Mouse (Mus musculus) neural tube, embryonic 12.5 days (tissue): ENCODE data around the gene Znrf4. TPM values are rescaled to one million over a fixed set of nuclear protein-coding genes. Genes with fewer than 3 reads are reported as not detected.

Experiments
- ATAC-seq: fragments of 200-750 bp; cut with Nextera tagmentation; 2 replicates; pipeline ENCODE4 v1.8.0; 2017; ENCODE audit warnings: low read depth, mild to moderate bottlenecking, moderate TSS enrichment, moderate library complexity; ENCODE audit not compliant: low FRiP score
- H3K27ac ChIP-seq: fragments of 300-500 bp; sonication (generic); 2 replicates; pipeline ENCODE4 v1.5.1; 2016
- H3K27me3 ChIP-seq: fragments of 300-500 bp; sonication (generic); replicated peaks from 2 replicates; pipeline ENCODE4 v1.6.1; 2016; ENCODE audit warnings: mild to moderate bottlenecking
- H3K36me3 ChIP-seq: fragments of 300-500 bp; sonication (generic); 2 replicates; pipeline ENCODE4 v1.6.1; 2016; ENCODE audit warnings: mild to moderate bottlenecking
- H3K4me1 ChIP-seq: fragments of 300-500 bp; sonication (generic); 2 replicates; pipeline ENCODE4 v1.6.1; 2016
- H3K4me2 ChIP-seq: fragments of 300-500 bp; sonication (generic); replicated peaks from 2 replicates; pipeline ENCODE4 v1.6.1; 2016; ENCODE audit warnings: mild to moderate bottlenecking
- H3K4me3 ChIP-seq: fragments of 300-500 bp; sonication (generic); 2 replicates; pipeline ENCODE4 v1.5.1; 2016
- H3K9ac ChIP-seq: fragments of 300-500 bp; sonication (generic); 2 replicates; pipeline ENCODE4 v1.6.1; 2016; ENCODE audit warnings: mild to moderate bottlenecking
- H3K9me3 ChIP-seq: fragments of 300-500 bp; sonication (generic); 2 replicates; pipeline ENCODE4 v1.6.1; 2016; ENCODE audit warnings: mild to moderate bottlenecking
- WGBS: fragments of 180-500 bp; shearing (Covaris S2); methylation state at CpG from one replicate; pipeline ENCODE4 v1.1.7; 2016; 5-methylcytosine and 5-hydroxymethylcytosine counted together
- polyA plus RNA-seq: library from polyadenylated mRNA; unstranded; fragments of >200 nt; fragmentation: Nextera tagmentation; extraction: Ambion mirVana; gene quantifications from 2 replicates; pipeline ENCODE4 v1.2.1, GENCODE M21; 2016

Gene Znrf4
- polyA plus RNA-seq, 1 experiment from 2014 or later: not detected

GRCm38 (mm10) chr17:56515690-56516410 lies 3.6 kb upstream of the Znrf4 start:
- H3K36me3 ChIP-seq: no peaks in the 10 kb centered on the region
- H3K4me3 ChIP-seq: no peak overlapping the region
- ATAC-seq: peak; percentile 46
- 12% methylated on average over 13 of the region's 13 CpGs for WGBS
- no peak overlapping the region for H3K27ac ChIP-seq
- 0 out of 2 replicates have a peak, but pooled peaks cover 9% of the 10 kb centered on the region for H3K9me3 ChIP-seq
- peak overlapping the region; percentile 35 for H3K4me2 ChIP-seq
- peaks cover 33% of the 10 kb centered on the region for H3K27me3 ChIP-seq
- H3K9ac ChIP-seq: no peak overlapping the region
- peaks cover 24% of the 10 kb centered on the region for H3K4me1 ChIP-seq

- Histone ChIP-seq H3K36me3 (no peaks in the 10 kb centered on the region), H3K9ac (no peak overlapping the region), H3K4me3 (no peak overlapping the region), H3K27me3 (peaks cover 42% of the 10 kb centered on the region), H3K4me2 (no peak overlapping the region), H3K4me1 (peaks cover 31% of the 10 kb centered on the region), H3K27ac (no peak overlapping the region), H3K9me3 (0 out of 2 replicates have a peak, but pooled peaks cover 4% of the 10 kb centered on the region)
- 58% methylated on average over 12 of the region's 12 CpGs for WGBS
- ATAC-seq: no peak
Observed at GRCm38 (mm10) chr17:56514916-56515315, 2.7 kb upstream of the Znrf4 start.

- H3K36me3 ChIP-seq: no peaks in the 10 kb centered on the region
- 0 out of 2 replicates have a peak, but pooled peaks cover 4% of the 10 kb centered on the region for H3K9me3 ChIP-seq
- no peak for ATAC-seq
- H3K27ac ChIP-seq: no peak overlapping the region
- H3K4me3 ChIP-seq: no peak overlapping the region
- H3K9ac ChIP-seq: no peak overlapping the region
- peaks cover 44% of the 10 kb centered on the region for H3K27me3 ChIP-seq
- H3K4me2 ChIP-seq: no peak overlapping the region
- peaks cover 37% of the 10 kb centered on the region for H3K4me1 ChIP-seq
Observed at GRCm38 (mm10) chr17:56514330-56514729, 2.1 kb upstream of the Znrf4 start.

- H3K9me3 ChIP-seq: 0 out of 2 replicates have a peak, but pooled peaks cover 2% of the 10 kb centered on the region
- no peak overlapping the region for H3K27ac ChIP-seq
- H3K9ac ChIP-seq: 0 out of 2 replicates have a peak overlapping the region, but pooled peaks have one; percentile 21
- peaks cover 52% of the 10 kb centered on the region for H3K4me1 ChIP-seq
- H3K4me3 ChIP-seq: peak overlapping the region; percentile 21
- 25% methylated on average over 29 of the region's 29 CpGs for WGBS
- H3K27me3 ChIP-seq: peaks cover 44% of the 10 kb centered on the region
- no peaks in the 10 kb centered on the region for H3K36me3 ChIP-seq
- ATAC-seq: no peak
- H3K4me2 ChIP-seq: peak overlapping the region; percentile 46
Observed at GRCm38 (mm10) chr17:56511707-56512090, 532 bp downstream of the Znrf4 start.

GRCm38 (mm10) chr17:56510970-56511706 lies 1.1 kb downstream of the Znrf4 start:
- Histone ChIP-seq H3K36me3 (no peaks in the 10 kb centered on the region), H3K4me1 (peaks cover 52% of the 10 kb centered on the region), H3K27me3 (peaks cover 44% of the 10 kb centered on the region), H3K4me2 (peak overlapping the region; percentile 46), H3K9ac (0 out of 2 replicates have a peak overlapping the region, but pooled peaks have one; percentile 21), H3K27ac (no peak overlapping the region), H3K4me3 (peak overlapping the region; percentile 21), H3K9me3 (no peaks in the 10 kb centered on the region)
- 6% methylated on average over 60 of the region's 60 CpGs for WGBS
- no peak for ATAC-seq

- peaks cover 45% of the 10 kb centered on the region for H3K4me1 ChIP-seq
- H3K27me3 ChIP-seq: peaks cover 44% of the 10 kb centered on the region
- H3K4me2 ChIP-seq: peak overlapping the region; percentile 40; the same call in 1 of the 2 replicates
- WGBS: 31% methylated on average over 27 of the region's 27 CpGs
- no peaks in the 10 kb centered on the region for H3K9me3 ChIP-seq
- H3K36me3 ChIP-seq: no peaks in the 10 kb centered on the region
- no peak for ATAC-seq
- no peak overlapping the region for H3K9ac ChIP-seq
- no peak overlapping the region for H3K27ac ChIP-seq
- H3K4me3 ChIP-seq: no peak overlapping the region
Observed at GRCm38 (mm10) chr17:56510473-56510969, 1.7 kb downstream of the Znrf4 start.

- no peak overlapping the region for H3K9ac ChIP-seq
Observed at GRCm38 (mm10) chr17:56509707-56510472, 2.3 kb downstream of the Znrf4 start.

GRCm38 (mm10) chr17:56509021-56509640 lies 3.1 kb downstream of the Znrf4 start:
- Histone ChIP-seq H3K27ac (no peak overlapping the region), H3K9ac (no peak overlapping the region), H3K27me3 (peaks cover 41% of the 10 kb centered on the region), H3K4me1 (peaks cover 40% of the 10 kb centered on the region), H3K4me2 (peak overlapping the region; percentile 40), H3K4me3 (no peak overlapping the region), H3K9me3 (peaks cover 7% of the 10 kb centered on the region; the same call in 1 of the 2 replicates), H3K36me3 (no peaks in the 10 kb centered on the region)
- WGBS: 39% methylated on average over 10 of the region's 10 CpGs
- peak; percentile 2; the same call in 1 of the 2 replicates for ATAC-seq

More at GRCm38 (mm10) chr17:56509707-56510472, 2.3 kb downstream of the Znrf4 start:
- Histone ChIP-seq H3K9me3 (no peaks in the 10 kb centered on the region; the same call in 1 of the 2 replicates), H3K36me3 (no peaks in the 10 kb centered on the region), H3K27ac (no peak overlapping the region), H3K4me1 (peaks cover 40% of the 10 kb centered on the region), H3K4me3 (no peak overlapping the region), H3K4me2 (peak overlapping the region; percentile 40), H3K27me3 (peaks cover 44% of the 10 kb centered on the region)
- WGBS: 5% methylated on average over 33 of the region's 37 CpGs
- ATAC-seq: peak; percentile 19

GRCm38 (mm10) chr17:56507161-56508068 lies 4.8 kb downstream of the Znrf4 start:
- H3K27me3 ChIP-seq: peaks cover 27% of the 10 kb centered on the region
- ATAC-seq: peak; percentile 89

GRCm38 (mm10) chr17:56506417-56507065 lies 5.7 kb downstream of the Znrf4 start:
- WGBS: 55% methylated on average over 15 of the region's 15 CpGs
- Histone ChIP-seq H3K27me3 (peaks cover 19% of the 10 kb centered on the region), H3K27ac (no peak overlapping the region), H3K36me3 (no peaks in the 10 kb centered on the region), H3K9ac (peak overlapping the region; percentile 78; the same call in 1 of the 2 replicates), H3K4me2 (peak overlapping the region; percentile 96), H3K9me3 (peaks cover 9% of the 10 kb centered on the region; the same call in 1 of the 2 replicates), H3K4me3 (peak overlapping the region; percentile 53), H3K4me1 (peaks cover 43% of the 10 kb centered on the region)
- ATAC-seq: no peak

More at GRCm38 (mm10) chr17:56507161-56508068, 4.8 kb downstream of the Znrf4 start:
- H3K4me1 ChIP-seq: peaks cover 42% of the 10 kb centered on the region
- H3K36me3 ChIP-seq: no peaks in the 10 kb centered on the region
- WGBS: under 1% methylated on average over 42 of the region's 42 CpGs
- H3K9ac ChIP-seq: peak overlapping the region; percentile 78
- H3K4me2 ChIP-seq: peak overlapping the region; percentile 96
- peak overlapping the region; percentile 82 for H3K27ac ChIP-seq
- peak overlapping the region; percentile 53 for H3K4me3 ChIP-seq
- peaks cover 9% of the 10 kb centered on the region; the same call in 1 of the 2 replicates for H3K9me3 ChIP-seq
